Mouse (Mus musculus): ENCODE measurements around the gene Lima1. TPM values are rescaled to one million over a fixed set of nuclear protein-coding genes. Genes with fewer than 3 reads are reported as not detected.

Lima1 gene
- polyA plus RNA-seq, 1 experiment: 0.01 TPM

- no peak overlapping the region for H3K4me3 ChIP-seq (replicated peaks)
- peaks cover 19% of the 10 kb centered on the region for H3K4me1 ChIP-seq (ENCODE audit: control insufficient read depth)
- H3K27me3 ChIP-seq (ENCODE audit: control insufficient read depth): peaks cover 13% of the 10 kb centered on the region
- no peak for TF ChIP-seq GATA1 (IDR thresholded peaks at IDR 0.05; ENCODE audit: low read length)
- TF ChIP-seq TAL1 (IDR thresholded peaks at IDR 0.05; ENCODE audit: low read length): no peak
- H3K36me3 ChIP-seq (ENCODE audit: control insufficient read depth): no peaks in the 10 kb centered on the region
- no peaks in the 10 kb centered on the region for H3K9me3 ChIP-seq (ENCODE audit: control insufficient read depth, low read length)
Measured at GRCm38 (mm10) chr15:99768761-99769160, 106.5 kb downstream of the Lima1 start.

- Histone ChIP-seq H3K4me3 (replicated peaks) (no peak overlapping the region), H3K36me3 (ENCODE audit: control insufficient read depth) (no peaks in the 10 kb centered on the region), H3K27me3 (ENCODE audit: control insufficient read depth) (peaks cover 11% of the 10 kb centered on the region), H3K4me1 (ENCODE audit: control insufficient read depth) (peaks cover 17% of the 10 kb centered on the region), H3K9me3 (ENCODE audit: control insufficient read depth, low read length) (no peaks in the 10 kb centered on the region)
- TF ChIP-seq GATA1 (IDR thresholded peaks at IDR 0.05; ENCODE audit: low read length) (no peak), TAL1 (IDR thresholded peaks at IDR 0.05; ENCODE audit: low read length) (no peak)
Measured at GRCm38 (mm10) chr15:99767467-99767866, 107.8 kb downstream of the Lima1 start.

DNA sequence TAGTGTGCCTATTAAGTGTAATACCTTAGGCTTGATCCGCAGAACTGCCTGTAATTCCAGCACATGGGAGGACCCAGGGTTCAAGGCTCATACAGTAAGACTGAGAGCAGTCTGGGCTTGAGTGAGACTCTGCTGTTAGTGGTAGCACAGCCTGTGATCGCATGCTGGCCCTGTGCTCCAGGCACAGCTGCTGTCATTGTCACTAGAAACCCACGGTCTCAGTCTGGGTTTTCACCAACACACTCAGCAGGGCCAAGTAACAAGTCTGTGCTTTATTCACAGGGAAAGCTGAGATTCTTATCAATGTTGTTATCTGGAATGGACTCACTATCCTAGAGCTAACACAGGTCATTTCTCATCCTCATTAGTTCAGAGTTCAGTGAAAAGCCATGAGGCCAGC, 121.1 kb downstream of the Lima1 start:
- Histone ChIP-seq H3K27me3 (ENCODE audit: control insufficient read depth) (no peaks in the 10 kb centered on the region), H3K9me3 (ENCODE audit: control insufficient read depth, low read length) (no peaks in the 10 kb centered on the region), H3K36me3 (ENCODE audit: control insufficient read depth) (no peaks in the 10 kb centered on the region), H3K4me1 (ENCODE audit: control insufficient read depth) (no peaks in the 10 kb centered on the region), H3K4me3 (replicated peaks) (no peak overlapping the region)
- TF ChIP-seq TAL1 (IDR thresholded peaks at IDR 0.05; ENCODE audit: low read length): no peak
- TF ChIP-seq GATA1 (IDR thresholded peaks at IDR 0.05; ENCODE audit: low read length): no peak

- Histone ChIP-seq H3K4me3 (replicated peaks) (no peak overlapping the region), H3K4me1 (ENCODE audit: control insufficient read depth) (no peaks in the 10 kb centered on the region), H3K36me3 (ENCODE audit: control insufficient read depth) (no peaks in the 10 kb centered on the region; the same call in none of the 2 replicates), H3K27me3 (ENCODE audit: control insufficient read depth) (no peaks in the 10 kb centered on the region), H3K9me3 (ENCODE audit: control insufficient read depth, low read length) (no peaks in the 10 kb centered on the region)
- TF ChIP-seq TAL1 (IDR thresholded peaks at IDR 0.05; ENCODE audit: low read length): no peak
- TF ChIP-seq GATA1 (IDR thresholded peaks at IDR 0.05; ENCODE audit: low read length): no peak
Measured at GRCm38 (mm10) chr15:99740229-99740628, 135.0 kb downstream of the Lima1 start.

GRCm38 (mm10) chr15:99736675-99737074, 138.6 kb downstream of the Lima1 start:
- no peak for TF ChIP-seq GATA1 (IDR thresholded peaks at IDR 0.05; ENCODE audit: low read length)
- no peak for TF ChIP-seq TAL1 (IDR thresholded peaks at IDR 0.05; ENCODE audit: low read length)
- no peaks in the 10 kb centered on the region; the same call in none of the 2 replicates for H3K36me3 ChIP-seq (ENCODE audit: control insufficient read depth)
- H3K27me3 ChIP-seq (ENCODE audit: control insufficient read depth): no peaks in the 10 kb centered on the region
- H3K4me1 ChIP-seq (ENCODE audit: control insufficient read depth): no peaks in the 10 kb centered on the region
- H3K9me3 ChIP-seq (ENCODE audit: control insufficient read depth, low read length): no peaks in the 10 kb centered on the region
- no peak overlapping the region for H3K4me3 ChIP-seq (replicated peaks)

DNA sequence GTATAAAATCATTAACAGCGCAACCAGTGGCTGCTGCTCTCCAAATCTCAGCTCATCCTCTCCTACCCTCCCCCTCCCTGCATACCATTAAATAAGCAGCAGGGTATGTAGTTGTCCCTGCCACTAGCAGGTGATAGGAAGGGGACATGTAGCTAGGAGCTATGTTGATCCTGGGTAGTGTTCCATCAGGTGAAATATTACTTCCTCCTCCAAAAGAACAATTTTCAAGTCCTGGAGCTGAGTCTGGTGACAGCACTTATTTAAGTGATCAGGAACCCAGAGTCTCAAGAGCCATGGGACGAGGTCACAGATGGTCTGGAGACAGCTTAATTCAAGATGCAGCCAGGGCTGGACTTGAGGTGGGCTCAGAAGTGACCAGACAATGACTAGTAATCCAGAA, 139.6 kb downstream of the Lima1 start:
- Histone ChIP-seq H3K4me1 (ENCODE audit: control insufficient read depth) (no peaks in the 10 kb centered on the region), H3K36me3 (ENCODE audit: control insufficient read depth) (no peaks in the 10 kb centered on the region; the same call in none of the 2 replicates), H3K9me3 (ENCODE audit: control insufficient read depth, low read length) (no peaks in the 10 kb centered on the region), H3K27me3 (ENCODE audit: control insufficient read depth) (no peaks in the 10 kb centered on the region), H3K4me3 (replicated peaks) (no peak overlapping the region)
- no peak for TF ChIP-seq TAL1 (IDR thresholded peaks at IDR 0.05; ENCODE audit: low read length)
- TF ChIP-seq GATA1 (IDR thresholded peaks at IDR 0.05; ENCODE audit: low read length): no peak

DNA sequence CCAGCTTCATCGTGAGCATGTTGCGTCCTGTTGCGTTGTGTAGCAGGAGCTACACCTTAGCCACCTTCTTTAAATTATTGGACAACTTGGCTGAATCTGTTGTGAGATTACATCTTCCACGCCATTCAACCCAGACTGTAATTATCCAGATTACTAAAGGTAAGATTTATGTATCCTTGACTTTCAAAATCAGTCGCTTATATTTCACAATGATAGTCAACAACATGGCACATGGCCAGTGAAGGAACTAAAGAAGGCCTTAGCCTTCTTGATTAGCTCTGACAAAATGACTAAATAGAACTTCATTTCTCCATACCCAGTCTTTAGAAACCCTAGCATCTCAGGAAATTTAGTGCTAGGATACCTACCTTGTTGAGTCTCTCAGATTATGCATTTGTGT, 142.1 kb downstream of the Lima1 start:
- no peaks in the 10 kb centered on the region for H3K27me3 ChIP-seq (ENCODE audit: control insufficient read depth)
- peaks cover 4% of the 10 kb centered on the region for H3K9me3 ChIP-seq (ENCODE audit: control insufficient read depth, low read length)
- H3K4me1 ChIP-seq (ENCODE audit: control insufficient read depth): no peaks in the 10 kb centered on the region
- peaks cover 12% of the 10 kb centered on the region for H3K36me3 ChIP-seq (ENCODE audit: control insufficient read depth)
- TF ChIP-seq GATA1 (IDR thresholded peaks at IDR 0.05; ENCODE audit: low read length) (no peak), TAL1 (IDR thresholded peaks at IDR 0.05; ENCODE audit: low read length) (no peak)
- H3K4me3 ChIP-seq (replicated peaks): no peak overlapping the region

- no peaks in the 10 kb centered on the region for H3K27me3 ChIP-seq (ENCODE audit: control insufficient read depth)
Measured at GRCm38 (mm10) chr15:99731678-99732077, 143.6 kb downstream of the Lima1 start.

GRCm38 (mm10) chr15:99731167-99731566, 144.1 kb downstream of the Lima1 start:
- Histone ChIP-seq H3K27me3 (ENCODE audit: control insufficient read depth) (no peaks in the 10 kb centered on the region), H3K9me3 (ENCODE audit: control insufficient read depth, low read length) (peaks cover 4% of the 10 kb centered on the region), H3K4me1 (ENCODE audit: control insufficient read depth) (peaks cover 8% of the 10 kb centered on the region), H3K4me3 (replicated peaks) (no peak overlapping the region), H3K36me3 (ENCODE audit: control insufficient read depth) (peaks cover 21% of the 10 kb centered on the region)
- TF ChIP-seq GATA1 (IDR thresholded peaks at IDR 0.05; ENCODE audit: low read length): no peak
- TF ChIP-seq TAL1 (IDR thresholded peaks at IDR 0.05; ENCODE audit: low read length): no peak

More at GRCm38 (mm10) chr15:99731678-99732077, 143.6 kb downstream of the Lima1 start:
- no peak for TF ChIP-seq GATA1 (IDR thresholded peaks at IDR 0.05; ENCODE audit: low read length)
- no peak for TF ChIP-seq TAL1 (IDR thresholded peaks at IDR 0.05; ENCODE audit: low read length)
- peaks cover 21% of the 10 kb centered on the region for H3K36me3 ChIP-seq (ENCODE audit: control insufficient read depth)
- H3K4me3 ChIP-seq (replicated peaks): no peak overlapping the region
- peaks cover 4% of the 10 kb centered on the region for H3K9me3 ChIP-seq (ENCODE audit: control insufficient read depth, low read length)
- H3K4me1 ChIP-seq (ENCODE audit: control insufficient read depth): peaks cover 3% of the 10 kb centered on the region

Data from erythroblast, embryonic 14.5 days (primary cell).